Mouse (Mus musculus) thymus, adult 2 months (tissue): ENCODE measurements around the gene Hip1r.

ENCODE experiments used
- CTCF ChIP-seq: fragments of 200-500 bp; IDR thresholded peaks from 2 replicates; pipeline ENCODE4 v1.5.1; 2012; ENCODE audit warnings: mild to moderate bottlenecking, control low read depth, low read length, moderate library complexity, borderline replicate concordance; ENCODE audit not compliant: control insufficient read depth, poor library complexity, insufficient read depth; ENCODE audit errors: extremely low read depth
- POLR2A ChIP-seq: fragments of 200-500 bp; IDR thresholded peaks from 2 replicates; pipeline ENCODE4 v1.6.1; 2012; ENCODE audit warnings: mild to moderate bottlenecking, low read length, control low read depth, moderate library complexity; ENCODE audit not compliant: control insufficient read depth, poor library complexity, insufficient read depth; ENCODE audit errors: extremely low read depth

DNA sequence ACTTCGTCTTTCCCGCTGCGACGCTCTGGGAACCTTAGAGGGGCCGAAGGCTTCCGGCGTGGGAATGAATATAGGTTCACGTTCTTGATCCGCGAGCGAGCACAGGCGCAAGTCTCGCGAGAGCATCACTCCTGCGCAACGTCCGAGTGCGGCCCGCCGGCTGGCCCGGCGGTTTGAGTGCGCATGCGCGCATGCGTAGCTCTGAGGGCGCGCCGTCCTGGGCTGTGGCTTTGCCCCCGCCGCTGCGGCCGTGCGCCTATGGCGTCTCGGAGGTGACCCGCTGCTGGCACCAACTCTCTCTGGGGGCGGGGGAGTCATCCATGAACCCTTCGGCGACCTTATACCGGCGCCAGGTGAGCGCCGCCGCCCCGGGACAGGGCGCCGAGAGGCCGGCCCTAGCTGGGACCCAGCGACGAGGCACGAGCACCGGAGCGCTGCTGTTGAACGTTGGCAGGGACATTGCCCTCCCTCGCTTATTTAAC is 42.9 kb upstream of the Hip1r start, which contains the start of gene Ccdc62:
- TF ChIP-seq CTCF (peak; percentile 57; the same call in 1 of the 2 replicates), POLR2A (peak; percentile 98)
